Mouse (Mus musculus) spleen, adult 2 months (tissue): ENCODE measurements around the gene Ccser2.

Experiments used
- CTCF ChIP-seq: fragments of 200-500 bp; IDR thresholded peaks from 2 replicates; pipeline ENCODE4 v1.5.1; 2011; ENCODE audit warnings: mild to moderate bottlenecking, inconsistent platforms; ENCODE audit not compliant: insufficient read depth, insufficient read length, insufficient replicate concordance; ENCODE audit errors: extremely low read depth
- POLR2A ChIP-seq: fragments of 200-500 bp; IDR thresholded peaks from 2 replicates; pipeline ENCODE4 v1.6.1; 2011; ENCODE audit warnings: low read depth, low read length, inconsistent platforms

DNA sequence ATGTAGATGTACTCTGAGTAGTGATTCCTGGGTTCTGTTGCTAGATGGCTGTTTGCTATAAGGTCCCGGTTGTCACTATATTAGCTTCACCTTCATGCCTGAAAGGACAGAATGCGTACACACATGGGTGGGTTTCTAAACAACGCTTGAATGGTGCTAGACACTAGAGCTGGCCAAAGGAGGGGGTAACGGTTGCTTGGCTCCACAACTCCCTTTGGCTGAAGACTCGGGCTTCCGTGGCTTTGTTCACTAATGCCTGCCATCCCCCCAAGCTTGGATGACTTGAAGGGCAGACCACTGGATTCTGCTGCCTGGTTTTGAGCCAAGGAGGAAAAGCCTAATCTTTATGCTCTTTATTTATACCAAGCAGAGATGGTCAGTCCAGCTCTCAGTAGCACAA, 98.3 kb downstream of the Ccser2 start:
- TF ChIP-seq CTCF (no peak), POLR2A (no peak)
